Mouse (Mus musculus): Measurements from ENCODE around the gene 1600002K03Rik. TPM values are rescaled to one million over a fixed set of nuclear protein-coding genes. Genes with fewer than 3 reads are reported as not detected.
"Not testable (repeated sequence)": the region's sequence is repeated elsewhere in the genome, so short reads cannot be mapped to it uniquely, and the experiment has no call there.

Gene 1600002K03Rik
- polyA plus RNA-seq, 1 experiment = 13.7 TPM

GRCm38 (mm10) chr10:80153713-80154112 is 19.0 kb upstream of the 1600002K03Rik start:
- DNase-seq (ENCODE audit: low read depth) = no peak

GRCm38 (mm10) chr10:80154384-80154783 is 18.4 kb upstream of the 1600002K03Rik start:
- no peak for DNase-seq (ENCODE audit: low read depth)

GRCm38 (mm10) chr10:80155277-80155676 is 17.5 kb upstream of the 1600002K03Rik start:
- DNase-seq (ENCODE audit: low read depth) = no peak

DNA sequence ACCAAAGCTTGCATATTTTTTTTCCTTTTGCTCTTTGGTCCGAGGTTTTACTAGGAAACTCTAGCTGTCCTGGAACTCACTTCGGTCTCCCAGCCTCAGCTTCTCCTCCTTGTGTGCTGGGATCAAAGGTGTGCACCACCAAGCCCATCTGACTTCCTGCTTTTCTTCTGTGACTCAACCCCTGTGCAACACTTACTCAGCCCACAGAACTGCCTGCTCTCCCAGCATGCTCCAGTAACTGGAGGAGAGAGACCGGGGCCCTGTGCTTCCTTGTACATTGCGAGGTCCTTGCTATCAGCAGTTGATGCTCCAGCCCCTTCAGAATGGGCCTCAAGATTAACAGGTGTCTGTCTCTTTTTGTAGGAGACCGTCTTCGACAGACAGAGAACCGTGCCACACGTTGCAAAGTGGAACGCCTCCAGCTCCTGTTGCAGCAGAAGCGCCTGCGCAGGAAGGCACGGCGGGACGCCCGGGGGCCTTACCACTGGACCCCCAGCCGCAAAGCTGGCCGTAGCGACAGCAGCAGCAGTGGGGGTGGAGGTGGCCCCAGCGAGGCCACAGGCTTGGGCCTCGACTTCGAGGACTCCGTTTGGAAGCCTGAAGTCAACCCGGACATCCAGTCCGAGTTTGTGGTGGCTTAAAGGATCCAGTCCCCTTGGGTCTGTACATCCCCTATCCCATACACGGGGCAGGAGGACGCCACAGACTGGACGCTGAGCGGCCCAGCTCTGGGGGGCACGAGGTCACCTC is 16.6 kb upstream of the 1600002K03Rik start:
- no peak for DNase-seq (ENCODE audit: low read depth)

DNA sequence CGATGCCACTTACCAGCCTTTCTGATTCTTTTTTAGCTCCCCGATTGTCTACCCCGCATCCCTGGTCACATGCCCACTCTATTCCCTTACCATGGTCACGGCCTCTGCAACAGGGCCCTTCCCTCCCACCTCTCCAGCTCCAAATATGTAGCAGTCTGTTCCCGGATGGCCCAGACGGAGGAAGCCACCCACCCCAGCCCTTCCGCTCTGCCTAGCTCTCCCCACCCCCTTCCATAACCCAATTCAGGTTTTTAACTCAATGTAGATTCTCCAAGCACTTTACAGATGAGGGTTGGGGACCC is 16.0 kb upstream of the 1600002K03Rik start:
- no peak for DNase-seq (ENCODE audit: low read depth)

GRCm38 (mm10) chr10:80157141-80157929 is 15.4 kb upstream of the 1600002K03Rik start:
- no peak for DNase-seq (ENCODE audit: low read depth)

GRCm38 (mm10) chr10:80158307-80158986 is 14.3 kb upstream of the 1600002K03Rik start:
- DNase-seq (ENCODE audit: low read depth) = no peak

DNA sequence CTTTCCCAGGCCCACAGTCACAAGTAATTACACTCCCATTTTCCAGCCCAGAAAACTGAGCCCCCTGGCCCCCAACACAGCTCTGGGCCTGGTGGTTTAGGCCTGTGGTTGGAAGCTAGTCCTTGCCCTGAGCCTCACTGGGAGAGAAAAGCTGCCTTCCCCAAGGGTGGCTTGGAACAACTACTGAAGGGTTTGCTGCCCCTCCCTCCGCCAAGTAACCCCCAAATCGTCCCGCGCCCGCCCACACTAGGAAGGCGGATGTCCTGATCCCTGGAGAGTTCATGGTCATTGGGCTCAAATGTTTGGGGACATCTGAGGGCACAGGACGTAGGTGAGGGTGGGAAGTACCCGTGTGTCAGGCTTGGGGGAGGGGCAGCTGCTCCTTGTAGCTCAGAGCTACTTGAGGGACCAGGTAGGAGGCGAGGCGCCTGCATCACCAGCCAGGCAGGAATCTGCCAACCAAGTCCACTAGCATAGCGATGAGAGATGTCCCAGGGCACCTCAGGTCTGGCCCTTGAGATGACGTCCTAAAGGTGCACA is 13.7 kb upstream of the 1600002K03Rik start:
- DNase-seq (ENCODE audit: low read depth) = no peak

GRCm38 (mm10) chr10:80159561-80160454 is 12.9 kb upstream of the 1600002K03Rik start:
- no peak for DNase-seq (ENCODE audit: low read depth)

DNA sequence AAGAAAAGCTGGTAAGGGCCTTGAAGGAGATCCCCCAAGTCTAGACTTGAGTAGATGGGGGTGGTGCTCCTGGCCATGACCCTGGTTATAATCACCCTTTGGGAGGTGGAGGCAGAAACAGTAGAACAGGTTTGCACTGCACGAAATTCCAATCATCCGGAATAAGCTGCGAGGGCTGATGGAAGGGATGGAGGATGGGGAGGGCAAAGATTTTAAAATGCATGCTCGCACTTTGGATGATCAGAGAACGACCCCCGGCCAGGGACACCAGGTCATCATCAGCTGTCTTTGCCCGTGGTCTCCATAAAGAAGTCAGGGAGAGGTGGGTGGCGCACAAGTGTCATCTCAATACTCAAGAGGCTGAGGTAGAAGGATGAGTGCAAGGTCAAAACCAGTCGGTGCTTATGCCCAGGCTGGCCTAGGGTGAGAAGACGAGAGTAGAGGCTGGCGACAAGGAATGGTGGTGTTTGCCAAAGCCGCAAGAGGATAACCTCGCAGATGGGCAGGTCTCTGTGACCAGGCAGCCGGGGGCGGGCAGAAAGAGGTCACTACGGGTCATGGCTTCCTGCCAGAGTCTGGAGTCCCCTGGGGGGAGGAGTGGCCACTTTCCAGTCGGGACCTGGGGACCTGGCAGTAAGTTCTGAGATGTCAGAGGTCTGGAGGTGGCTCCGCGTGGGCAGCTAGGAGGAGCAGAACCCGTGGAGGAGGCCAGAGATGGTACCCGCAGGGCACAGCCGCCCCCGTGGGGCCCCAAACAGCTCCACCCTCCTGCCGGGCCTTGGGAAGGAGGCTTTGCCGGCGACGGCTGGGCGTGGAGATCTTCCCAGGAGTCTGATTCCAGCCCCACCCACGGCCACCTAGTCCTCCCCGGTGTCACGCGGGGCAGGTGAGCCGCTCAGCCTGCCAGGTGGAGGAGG is 12.0 kb upstream of the 1600002K03Rik start:
- DNase-seq (ENCODE audit: low read depth) = no peak

DNA sequence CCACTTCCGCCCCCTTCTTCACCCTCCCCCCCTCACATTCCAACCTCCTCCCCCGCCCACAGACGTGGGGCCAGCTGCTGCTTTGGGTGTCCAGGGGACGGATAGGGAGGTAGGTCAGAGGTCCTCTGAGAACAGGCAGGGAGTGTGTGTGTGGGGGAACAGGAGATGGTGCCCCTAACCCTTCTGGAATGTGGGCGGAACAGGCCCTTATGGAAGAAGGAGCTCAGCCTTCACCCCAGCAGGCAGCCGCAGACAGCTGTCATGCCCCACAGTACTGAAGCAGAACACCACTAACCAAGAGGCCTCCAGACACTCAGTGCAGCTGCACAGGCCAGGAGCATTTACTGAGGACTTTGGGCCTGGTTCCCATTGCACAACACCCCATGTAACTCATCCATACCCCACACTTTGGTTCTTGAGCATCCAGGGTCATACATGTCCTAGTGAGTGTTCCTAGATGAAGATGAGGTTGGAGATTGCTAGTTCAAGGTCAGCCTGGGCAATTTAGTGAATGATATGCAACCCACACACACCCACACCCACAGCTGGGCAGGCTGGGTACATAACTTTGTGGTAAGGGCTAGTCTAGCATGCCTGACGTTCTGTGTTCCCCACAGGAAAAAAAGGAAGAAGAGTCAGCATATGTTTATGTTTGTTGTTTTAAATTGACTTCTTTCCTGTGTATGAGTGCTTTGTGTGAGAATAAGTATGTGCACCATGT is 11.1 kb upstream of the 1600002K03Rik start:
- DNase-seq (ENCODE audit: low read depth) = no peak

DNA sequence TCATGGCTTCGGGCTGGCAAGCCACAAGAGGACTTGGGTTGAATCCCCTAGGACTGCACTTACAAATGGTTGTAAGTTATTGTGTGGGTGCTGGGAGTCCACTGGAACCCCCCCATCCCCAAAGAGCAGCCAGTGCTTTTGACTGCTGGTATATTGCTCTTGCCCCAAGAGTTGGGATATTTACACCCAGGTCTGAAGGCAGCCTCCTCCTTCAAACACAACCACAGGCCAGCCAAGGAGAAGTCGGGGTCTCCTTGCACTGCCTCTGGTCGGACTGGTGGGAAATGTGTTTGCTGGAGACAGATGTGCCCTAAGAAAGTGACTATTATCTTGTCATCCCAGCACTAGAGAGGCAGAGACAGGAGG is 10.5 kb upstream of the 1600002K03Rik start:
- DNase-seq (ENCODE audit: low read depth) = no peak

DNA sequence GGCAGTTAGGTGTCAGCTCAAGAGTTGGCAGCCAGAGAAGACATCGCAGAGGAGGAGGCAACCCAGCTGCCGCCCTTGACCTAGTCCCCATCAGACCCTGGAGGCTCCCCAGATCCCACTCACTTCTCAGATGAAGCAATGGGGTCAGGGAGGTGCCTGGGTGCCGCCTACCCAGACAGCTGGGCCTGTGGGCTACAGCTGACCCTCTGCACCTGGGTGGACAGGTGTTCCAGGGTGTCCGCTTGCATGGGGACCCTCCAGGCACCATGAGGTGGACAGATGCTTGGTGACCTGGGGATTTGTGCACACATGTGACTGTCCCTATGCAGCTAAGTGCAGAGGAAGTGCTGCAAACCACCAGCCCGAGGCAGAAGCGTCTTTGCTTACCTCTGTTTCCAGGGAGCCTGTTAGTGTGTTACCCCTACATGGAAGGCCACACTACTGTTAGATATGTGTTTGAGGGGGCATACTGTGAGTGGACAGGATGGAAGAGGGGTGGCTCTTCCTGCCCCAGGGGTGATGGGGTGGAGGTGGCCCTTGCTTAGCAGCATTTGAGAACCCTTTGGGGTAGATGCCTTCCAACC is 9.9 kb upstream of the 1600002K03Rik start:
- DNase-seq (ENCODE audit: low read depth) = no peak

GRCm38 (mm10) chr10:80163721-80164120 is 9.0 kb upstream of the 1600002K03Rik start:
- DNase-seq (ENCODE audit: low read depth) = no peak

GRCm38 (mm10) chr10:80164161-80164997 is 8.4 kb upstream of the 1600002K03Rik start:
- no peak for DNase-seq (ENCODE audit: low read depth)

DNA sequence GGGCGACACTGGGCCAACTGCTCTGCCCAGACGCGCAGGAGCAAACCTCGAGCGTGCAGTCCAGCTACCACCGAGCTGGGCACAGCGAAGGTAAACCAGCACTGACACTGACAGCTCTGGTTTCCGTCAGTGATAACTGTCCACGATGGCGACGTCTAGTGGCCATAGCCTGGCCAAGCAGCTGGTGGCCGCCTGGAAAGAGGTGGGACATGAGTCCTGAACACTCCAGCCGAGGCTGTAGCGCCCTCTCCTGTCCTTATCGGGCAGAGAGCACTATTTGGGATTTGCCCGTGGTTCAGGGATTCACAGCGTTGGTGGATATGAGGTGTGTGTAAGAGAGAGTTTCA is 7.8 kb upstream of the 1600002K03Rik start:
- no peak for DNase-seq (ENCODE audit: low read depth)

- DNase-seq (ENCODE audit: low read depth) = no peak
These were observed 7.2 kb upstream of the 1600002K03Rik start, which contains the start of gene Cirbp for GRCm38 (mm10) chr10:80165392-80166128. Gene Cirbp, plus strand, starts transcription at chr10:80165985.

- DNase-seq (ENCODE audit: low read depth) = not testable (repeated sequence)
These were observed 6.6 kb upstream of the 1600002K03Rik start for GRCm38 (mm10) chr10:80166136-80166535.

Measured in gonadal fat pad, adult 2 months (tissue).